Mouse (Mus musculus): Measurements from ENCODE around the gene Gm21883.
"Not testable (repeated sequence)": the region's sequence is repeated elsewhere in the genome, so short reads cannot be mapped to it uniquely, and the experiment has no call there.

Gene Gm21883

GRCm38 (mm10) chrX:31574183-31574582 lies at the start of gene Gm21883:
Gene Gm21883, minus strand, starts transcription at chrX:31574283.
- DNase-seq, result not testable (repeated sequence)

- not testable (repeated sequence) for DNase-seq
Observed at GRCm38 (mm10) chrX:31618820-31619219, 44.7 kb upstream of the Gm21883 start, which contains the start of gene Spin2e. Gene Spin2e, minus strand, starts transcription at chrX:31618920.
